Mouse (Mus musculus) bone marrow macrophage, adult 2 months (primary cell): ENCODE data around the gene Dffa.

ENCODE experiments used
- CTCF ChIP-seq: IDR thresholded peaks from 2 replicates; pipeline ENCODE4 v1.5.1; 2012; ENCODE audit warnings: low read depth, mild to moderate bottlenecking, low read length, moderate library complexity
- POLR2A ChIP-seq: IDR thresholded peaks from 2 replicates; pipeline ENCODE4 v1.6.1; 2012; ENCODE audit warnings: mild to moderate bottlenecking, low read depth, low read length, borderline replicate concordance

- TF ChIP-seq CTCF (no peak), POLR2A (no peak)
These were observed 27.2 kb downstream of the Dffa start for GRCm38 (mm10) chr4:149131021-149131752.
